Mouse (Mus musculus) kidney, embryonic 16.5 days (tissue): ENCODE measurements around the gene Wdr17. TPM values are rescaled to one million over a fixed set of nuclear protein-coding genes. Genes with fewer than 3 reads are reported as not detected.

Experiments
- ATAC-seq: fragments of 200-750 bp; cut with Nextera tagmentation; 2 replicates; pipeline ENCODE4 v1.8.0; 2017; ENCODE audit warnings: moderate TSS enrichment; ENCODE audit not compliant: low FRiP score, low TSS enrichment
- H3K27ac ChIP-seq: fragments of 300-500 bp; sonication (generic); 2 replicates; pipeline ENCODE4 v1.5.1; 2014; ENCODE audit warnings: low read length
- H3K27me3 ChIP-seq: fragments of 300-500 bp; sonication (generic); 2 replicates; pipeline ENCODE4 v1.6.1; 2014; ENCODE audit warnings: low read length, control low read depth, mixed read lengths; ENCODE audit not compliant: insufficient read depth
- H3K36me3 ChIP-seq: fragments of 300-500 bp; sonication (generic); 2 replicates; pipeline ENCODE4 v1.6.1; 2014; ENCODE audit warnings: low read length, control low read depth, mixed read lengths; ENCODE audit not compliant: insufficient read depth
- H3K4me1 ChIP-seq: fragments of 300-500 bp; sonication (generic); 2 replicates; pipeline ENCODE4 v1.6.1; 2014; ENCODE audit warnings: low read length, control low read depth, mixed read lengths; ENCODE audit not compliant: insufficient read depth
- H3K4me2 ChIP-seq: fragments of 300-500 bp; sonication (generic); replicated peaks from 2 replicates; pipeline ENCODE4 v1.6.1; 2014; ENCODE audit warnings: low read depth, low read length
- H3K4me3 ChIP-seq: fragments of 300-500 bp; sonication (generic); 2 replicates; pipeline ENCODE4 v1.5.1; 2014; ENCODE audit warnings: mild to moderate bottlenecking, low read length
- H3K9ac ChIP-seq: fragments of 300-500 bp; sonication (generic); replicated peaks from 2 replicates; pipeline ENCODE4 v1.6.1; 2014; ENCODE audit warnings: low read length
- H3K9me3 ChIP-seq: fragments of 300-500 bp; sonication (generic); 2 replicates; pipeline ENCODE4 v1.6.1; 2016; ENCODE audit warnings: low read length, control low read depth
- WGBS: fragments of 180-500 bp; shearing (Covaris S2); extraction: QIAGEN DNeasy Blood & Tissue Kit; methylation state at CpG from one replicate; pipeline ENCODE4 v1.1.7; 2014; 5-methylcytosine and 5-hydroxymethylcytosine counted together
- polyA plus RNA-seq: library from polyadenylated mRNA; unstranded; fragments of >200 nt; fragmentation: Nextera tagmentation; extraction: Ambion mirVana; gene quantifications from 2 replicates; pipeline ENCODE4 v1.2.1, GENCODE M21; 2015

Wdr17 gene
- polyA plus RNA-seq, 1 experiment from 2014 or later = 0.64 TPM

GRCm38 (mm10) chr8:54886560-54886959 is 424 bp downstream of the Wdr17 start:
- H3K36me3 ChIP-seq = no peaks in the 10 kb centered on the region
- 88% methylated on average over 4 of the region's 4 CpGs for WGBS
- H3K9me3 ChIP-seq = no peaks in the 10 kb centered on the region
- no peak overlapping the region for H3K4me3 ChIP-seq
- H3K9ac ChIP-seq = no peak overlapping the region
- no peak overlapping the region for H3K4me2 ChIP-seq
- H3K27ac ChIP-seq = no peak overlapping the region
- ATAC-seq = no peak
- H3K27me3 ChIP-seq = no peaks in the 10 kb centered on the region
- no peaks in the 10 kb centered on the region for H3K4me1 ChIP-seq

GRCm38 (mm10) chr8:54876458-54876857 is 10.5 kb downstream of the Wdr17 start:
- no peaks in the 10 kb centered on the region for H3K36me3 ChIP-seq
- no peaks in the 10 kb centered on the region for H3K27me3 ChIP-seq
- 92% methylated on average over 4 of the region's 4 CpGs for WGBS
- H3K9ac ChIP-seq = no peak overlapping the region
- no peaks in the 10 kb centered on the region for H3K9me3 ChIP-seq
- no peak overlapping the region for H3K4me3 ChIP-seq
- no peaks in the 10 kb centered on the region for H3K4me1 ChIP-seq
- H3K4me2 ChIP-seq = no peak overlapping the region
- H3K27ac ChIP-seq = no peak overlapping the region
- ATAC-seq = no peak

GRCm38 (mm10) chr8:54864761-54865064 is 22.3 kb downstream of the Wdr17 start:
- Histone ChIP-seq H3K4me2 (no peak overlapping the region), H3K4me3 (no peak overlapping the region), H3K36me3 (no peaks in the 10 kb centered on the region), H3K27ac (no peak overlapping the region), H3K9ac (no peak overlapping the region), H3K9me3 (no peaks in the 10 kb centered on the region), H3K4me1 (no peaks in the 10 kb centered on the region), H3K27me3 (no peaks in the 10 kb centered on the region)
- no peak for ATAC-seq
- 74% methylated on average over 1 of the region's 1 CpGs for WGBS

- Histone ChIP-seq H3K4me1 (no peaks in the 10 kb centered on the region), H3K36me3 (no peaks in the 10 kb centered on the region), H3K9ac (no peak overlapping the region), H3K27ac (no peak overlapping the region), H3K4me2 (no peak overlapping the region), H3K9me3 (no peaks in the 10 kb centered on the region), H3K27me3 (no peaks in the 10 kb centered on the region), H3K4me3 (no peak overlapping the region)
- ATAC-seq = no peak
- WGBS = 74% methylated on average over 4 of the region's 4 CpGs
Measured at GRCm38 (mm10) chr8:54864038-54864760, 22.8 kb downstream of the Wdr17 start.

GRCm38 (mm10) chr8:54836029-54836959 is 50.7 kb downstream of the Wdr17 start:
- no peak for ATAC-seq
- Histone ChIP-seq H3K4me3 (no peak overlapping the region), H3K27ac (no peak overlapping the region), H3K27me3 (no peaks in the 10 kb centered on the region), H3K36me3 (no peaks in the 10 kb centered on the region), H3K4me1 (no peaks in the 10 kb centered on the region), H3K9me3 (no peaks in the 10 kb centered on the region), H3K9ac (no peak overlapping the region), H3K4me2 (no peak overlapping the region)
- 90% methylated on average over 5 of the region's 5 CpGs for WGBS

GRCm38 (mm10) chr8:54829794-54830426 is 57.1 kb downstream of the Wdr17 start:
- H3K9me3 ChIP-seq = no peaks in the 10 kb centered on the region
- H3K27me3 ChIP-seq = no peaks in the 10 kb centered on the region
- no peak overlapping the region for H3K27ac ChIP-seq
- 47% methylated on average over 4 of the region's 4 CpGs for WGBS
- no peak overlapping the region for H3K9ac ChIP-seq
- no peak for ATAC-seq
- no peaks in the 10 kb centered on the region for H3K4me1 ChIP-seq
- H3K36me3 ChIP-seq = no peaks in the 10 kb centered on the region
- H3K4me2 ChIP-seq = no peak overlapping the region
- no peak overlapping the region for H3K4me3 ChIP-seq

GRCm38 (mm10) chr8:54827974-54828373 is 59.0 kb downstream of the Wdr17 start:
- no peaks in the 10 kb centered on the region for H3K27me3 ChIP-seq
- 82% methylated on average over 2 of the region's 2 CpGs for WGBS
- ATAC-seq = no peak
- H3K4me2 ChIP-seq = no peak overlapping the region
- no peaks in the 10 kb centered on the region for H3K4me1 ChIP-seq
- no peaks in the 10 kb centered on the region for H3K36me3 ChIP-seq
- no peak overlapping the region for H3K27ac ChIP-seq
- H3K9me3 ChIP-seq = no peaks in the 10 kb centered on the region
- no peak overlapping the region for H3K9ac ChIP-seq
- H3K4me3 ChIP-seq = no peak overlapping the region

- ATAC-seq = no peak
- Histone ChIP-seq H3K36me3 (no peaks in the 10 kb centered on the region), H3K9ac (no peak overlapping the region), H3K4me1 (no peaks in the 10 kb centered on the region), H3K4me3 (no peak overlapping the region), H3K9me3 (no peaks in the 10 kb centered on the region), H3K4me2 (no peak overlapping the region), H3K27ac (no peak overlapping the region), H3K27me3 (no peaks in the 10 kb centered on the region)
- WGBS = 89% methylated on average over 5 of the region's 5 CpGs
Measured at GRCm38 (mm10) chr8:54822956-54823355, 64.0 kb downstream of the Wdr17 start.

- no peak overlapping the region for H3K27ac ChIP-seq
- no peaks in the 10 kb centered on the region for H3K9me3 ChIP-seq
- no peak overlapping the region for H3K4me2 ChIP-seq
- H3K9ac ChIP-seq = no peak overlapping the region
- H3K27me3 ChIP-seq = no peaks in the 10 kb centered on the region
- H3K4me1 ChIP-seq = no peaks in the 10 kb centered on the region
- no peak for ATAC-seq
- H3K36me3 ChIP-seq = no peaks in the 10 kb centered on the region
- H3K4me3 ChIP-seq = no peak overlapping the region
Measured at GRCm38 (mm10) chr8:54818651-54819050, 68.3 kb downstream of the Wdr17 start.

GRCm38 (mm10) chr8:54808217-54808616 is 78.8 kb downstream of the Wdr17 start:
- ATAC-seq = no peak
- Histone ChIP-seq H3K27ac (no peak overlapping the region), H3K36me3 (no peaks in the 10 kb centered on the region), H3K4me1 (no peaks in the 10 kb centered on the region), H3K9ac (no peak overlapping the region), H3K4me2 (no peak overlapping the region), H3K9me3 (no peaks in the 10 kb centered on the region), H3K4me3 (no peak overlapping the region), H3K27me3 (no peaks in the 10 kb centered on the region)
- 74% methylated on average over 6 of the region's 6 CpGs for WGBS
